Mouse (Mus musculus) limb, embryonic 15.5 days (tissue): Measurements from ENCODE around the gene Tmub1. TPM values are rescaled to one million over a fixed set of nuclear protein-coding genes. Genes with fewer than 3 reads are reported as not detected.

Source experiments
- ATAC-seq: fragments of 200-750 bp; cut with Nextera tagmentation; 2 replicates; pipeline ENCODE4 v1.8.0; 2017; ENCODE audit warnings: low read depth, moderate TSS enrichment; ENCODE audit not compliant: insufficient number of reproducible peaks, low FRiP score, low TSS enrichment
- H3K27ac ChIP-seq: fragments of 300-500 bp; sonication (generic); 2 replicates; pipeline ENCODE4 v1.5.1; 2015; ENCODE audit warnings: moderate library complexity, mild to moderate bottlenecking, inconsistent platforms
- H3K27me3 ChIP-seq: fragments of 300-500 bp; sonication (generic); 2 replicates; pipeline ENCODE4 v1.6.1; 2015; ENCODE audit warnings: inconsistent platforms
- H3K36me3 ChIP-seq: fragments of 300-500 bp; sonication (generic); 2 replicates; pipeline ENCODE4 v1.6.1; 2015; ENCODE audit warnings: inconsistent platforms
- H3K4me1 ChIP-seq: fragments of 300-500 bp; sonication (generic); 2 replicates; pipeline ENCODE4 v1.6.1; 2015; ENCODE audit warnings: inconsistent platforms
- H3K4me2 ChIP-seq: fragments of 300-500 bp; sonication (generic); 2 replicates; pipeline ENCODE4 v1.6.1; 2015; ENCODE audit warnings: mild to moderate bottlenecking, inconsistent platforms
- H3K4me3 ChIP-seq: fragments of 300-500 bp; sonication (generic); 2 replicates; pipeline ENCODE4 v1.5.1; 2015; ENCODE audit warnings: mild to moderate bottlenecking, inconsistent platforms
- H3K9ac ChIP-seq: fragments of 300-500 bp; sonication (generic); 2 replicates; pipeline ENCODE4 v1.6.1; 2015; ENCODE audit warnings: inconsistent platforms
- H3K9me3 ChIP-seq: fragments of 300-500 bp; sonication (generic); 2 replicates; pipeline ENCODE4 v1.6.1; 2016; ENCODE audit warnings: inconsistent platforms
- WGBS: fragments of 180-500 bp; shearing (Covaris S2); methylation state at CpG from one replicate; pipeline ENCODE4 v1.1.7; 2015; 5-methylcytosine and 5-hydroxymethylcytosine counted together
- polyA plus RNA-seq: library from polyadenylated mRNA; unstranded; fragments of >200 nt; fragmentation: Nextera tagmentation; extraction: Ambion mirVana; gene quantifications from 2 replicates; pipeline ENCODE4 v1.2.1, GENCODE M21; 2015

Gene Tmub1
- polyA plus RNA-seq: 21.3 and 23.9 TPM in 2 replicates

GRCm38 (mm10) chr5:24447624-24448298 is at the start of gene Tmub1:
TSS of gene Tmub1 (minus strand) at chr5:24447854.
- peak; percentile 42 for ATAC-seq
- H3K9me3 ChIP-seq: no peaks in the 10 kb centered on the region
- H3K27ac ChIP-seq: peak within 1 kb of the TSS; percentile 14; the same call in 1 of the 2 replicates
- H3K4me1 ChIP-seq: peaks cover 47% of the 10 kb centered on the region
- peak within 1 kb of the TSS; percentile 43 for H3K9ac ChIP-seq
- H3K36me3 ChIP-seq: peaks cover 10% of the 10 kb centered on the region
- no peaks in the 10 kb centered on the region for H3K27me3 ChIP-seq
- peak within 1 kb of the TSS; percentile 59 for H3K4me3 ChIP-seq
- H3K4me2 ChIP-seq: peak within 1 kb of the TSS; percentile 77
- 3% methylated on average over 33 of the region's 34 CpGs for WGBS

- H3K9ac ChIP-seq: no peak overlapping the region
- H3K4me1 ChIP-seq: no peaks in the 10 kb centered on the region
- no peak overlapping the region for H3K4me2 ChIP-seq
- no peaks in the 10 kb centered on the region for H3K9me3 ChIP-seq
- WGBS: 75% methylated on average over 6 of the region's 6 CpGs
- no peak for ATAC-seq
- H3K27me3 ChIP-seq: 0 out of 2 replicates have a peak, but pooled peaks cover 2% of the 10 kb centered on the region
- H3K36me3 ChIP-seq: peaks cover 99% of the 10 kb centered on the region
- H3K4me3 ChIP-seq: no peak overlapping the region
- H3K27ac ChIP-seq: no peak overlapping the region
Measured at GRCm38 (mm10) chr5:24496756-24497155, 49.1 kb upstream of the Tmub1 start.

GRCm38 (mm10) chr5:24495019-24495418 is 47.4 kb upstream of the Tmub1 start:
- H3K36me3 ChIP-seq: peaks cover 99% of the 10 kb centered on the region
- no peaks in the 10 kb centered on the region for H3K27me3 ChIP-seq
- no peak overlapping the region for H3K4me2 ChIP-seq
- H3K9ac ChIP-seq: no peak overlapping the region
- H3K4me3 ChIP-seq: no peak overlapping the region
- H3K9me3 ChIP-seq: no peaks in the 10 kb centered on the region
- 89% methylated on average over 15 of the region's 15 CpGs for WGBS
- no peak overlapping the region for H3K27ac ChIP-seq
- no peak for ATAC-seq
- no peaks in the 10 kb centered on the region for H3K4me1 ChIP-seq

- ATAC-seq: no peak
- no peak overlapping the region for H3K27ac ChIP-seq
- H3K4me1 ChIP-seq: no peaks in the 10 kb centered on the region
- no peak overlapping the region for H3K9ac ChIP-seq
- H3K27me3 ChIP-seq: no peaks in the 10 kb centered on the region
- H3K4me3 ChIP-seq: no peak overlapping the region
- H3K9me3 ChIP-seq: no peaks in the 10 kb centered on the region
- WGBS: 77% methylated on average over 16 of the region's 16 CpGs
- peaks cover 100% of the 10 kb centered on the region for H3K36me3 ChIP-seq
- no peak overlapping the region for H3K4me2 ChIP-seq
Measured at GRCm38 (mm10) chr5:24492546-24493285, 45.1 kb upstream of the Tmub1 start.

GRCm38 (mm10) chr5:24490413-24490920 is 42.8 kb upstream of the Tmub1 start:
- ATAC-seq: no peak
- Histone ChIP-seq H3K4me2 (no peak overlapping the region), H3K27me3 (no peaks in the 10 kb centered on the region), H3K27ac (no peak overlapping the region), H3K9ac (no peak overlapping the region), H3K9me3 (no peaks in the 10 kb centered on the region), H3K4me3 (no peak overlapping the region), H3K4me1 (peaks cover 8% of the 10 kb centered on the region), H3K36me3 (peaks cover 98% of the 10 kb centered on the region)
- WGBS: 43% methylated on average over 14 of the region's 14 CpGs

- H3K9ac ChIP-seq: no peak overlapping the region
- H3K4me1 ChIP-seq: peaks cover 23% of the 10 kb centered on the region
- peaks cover 89% of the 10 kb centered on the region for H3K36me3 ChIP-seq
- ATAC-seq: no peak
- no peak overlapping the region for H3K27ac ChIP-seq
- 88% methylated on average over 5 of the region's 5 CpGs for WGBS
- H3K4me3 ChIP-seq: no peak overlapping the region
- no peaks in the 10 kb centered on the region for H3K27me3 ChIP-seq
- no peaks in the 10 kb centered on the region for H3K9me3 ChIP-seq
- no peak overlapping the region for H3K4me2 ChIP-seq
Measured at GRCm38 (mm10) chr5:24486738-24487137, 39.1 kb upstream of the Tmub1 start.

- Histone ChIP-seq H3K27me3 (no peaks in the 10 kb centered on the region), H3K36me3 (peaks cover 89% of the 10 kb centered on the region), H3K4me2 (no peak overlapping the region), H3K4me1 (peaks cover 23% of the 10 kb centered on the region), H3K4me3 (no peak overlapping the region), H3K27ac (no peak overlapping the region), H3K9me3 (no peaks in the 10 kb centered on the region), H3K9ac (no peak overlapping the region)
- ATAC-seq: no peak
- 4% methylated on average over 8 of the region's 8 CpGs for WGBS
Measured at GRCm38 (mm10) chr5:24486097-24486496, 38.4 kb upstream of the Tmub1 start.

DNA sequence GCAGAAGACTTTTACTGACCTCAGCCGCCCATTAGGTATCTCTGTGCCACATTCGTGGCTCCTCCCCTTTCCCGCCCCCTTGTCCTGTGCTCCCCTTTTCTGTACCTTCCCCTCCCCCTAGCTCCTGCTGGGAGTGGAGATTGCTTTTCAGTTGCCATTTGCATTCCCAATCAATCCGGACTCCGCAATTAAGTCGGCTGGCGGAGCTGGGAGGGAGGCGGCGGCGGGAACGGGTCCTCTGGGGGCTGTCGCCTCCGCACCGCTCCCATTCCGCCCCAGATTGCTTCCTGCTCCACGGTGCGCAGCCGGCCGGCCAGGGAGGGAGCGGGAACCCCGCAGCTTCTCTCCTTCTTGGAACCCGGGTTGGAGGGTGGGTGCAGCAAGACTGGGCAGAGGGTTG is 37.3 kb upstream of the Tmub1 start:
- no peak for ATAC-seq
- Histone ChIP-seq H3K9ac (no peak overlapping the region), H3K4me2 (no peak overlapping the region), H3K36me3 (peaks cover 89% of the 10 kb centered on the region), H3K27ac (no peak overlapping the region; the same call in 1 of the 2 replicates), H3K4me3 (no peak overlapping the region), H3K4me1 (peaks cover 23% of the 10 kb centered on the region), H3K9me3 (no peaks in the 10 kb centered on the region), H3K27me3 (no peaks in the 10 kb centered on the region)
- WGBS: 38% methylated on average over 22 of the region's 22 CpGs

DNA sequence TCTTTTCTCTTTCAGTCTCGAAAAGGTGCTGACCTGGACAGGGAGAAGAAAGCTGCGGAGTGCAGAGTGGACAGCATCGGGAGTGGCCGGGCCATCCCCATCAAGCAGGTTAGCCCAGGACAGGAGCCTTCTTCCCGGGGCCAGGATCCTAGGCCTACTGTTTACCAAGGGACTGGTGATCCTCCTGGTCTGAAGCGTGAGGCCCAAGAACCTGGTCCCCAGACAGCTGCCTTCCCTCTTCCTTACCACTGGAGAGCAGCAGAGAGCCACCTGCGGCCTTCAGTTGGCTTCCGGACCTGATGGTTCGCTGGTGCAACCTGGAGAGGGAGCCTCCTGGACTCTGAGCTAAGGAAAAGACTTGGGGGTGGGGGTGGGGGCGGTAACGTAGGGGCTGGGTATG is 35.7 kb upstream of the Tmub1 start:
- Histone ChIP-seq H3K27me3 (no peaks in the 10 kb centered on the region), H3K9ac (no peak overlapping the region), H3K27ac (no peak overlapping the region), H3K9me3 (no peaks in the 10 kb centered on the region), H3K4me1 (peaks cover 23% of the 10 kb centered on the region), H3K36me3 (peaks cover 89% of the 10 kb centered on the region), H3K4me2 (no peak overlapping the region), H3K4me3 (no peak overlapping the region)
- 35% methylated on average over 11 of the region's 11 CpGs for WGBS
- ATAC-seq: no peak

DNA sequence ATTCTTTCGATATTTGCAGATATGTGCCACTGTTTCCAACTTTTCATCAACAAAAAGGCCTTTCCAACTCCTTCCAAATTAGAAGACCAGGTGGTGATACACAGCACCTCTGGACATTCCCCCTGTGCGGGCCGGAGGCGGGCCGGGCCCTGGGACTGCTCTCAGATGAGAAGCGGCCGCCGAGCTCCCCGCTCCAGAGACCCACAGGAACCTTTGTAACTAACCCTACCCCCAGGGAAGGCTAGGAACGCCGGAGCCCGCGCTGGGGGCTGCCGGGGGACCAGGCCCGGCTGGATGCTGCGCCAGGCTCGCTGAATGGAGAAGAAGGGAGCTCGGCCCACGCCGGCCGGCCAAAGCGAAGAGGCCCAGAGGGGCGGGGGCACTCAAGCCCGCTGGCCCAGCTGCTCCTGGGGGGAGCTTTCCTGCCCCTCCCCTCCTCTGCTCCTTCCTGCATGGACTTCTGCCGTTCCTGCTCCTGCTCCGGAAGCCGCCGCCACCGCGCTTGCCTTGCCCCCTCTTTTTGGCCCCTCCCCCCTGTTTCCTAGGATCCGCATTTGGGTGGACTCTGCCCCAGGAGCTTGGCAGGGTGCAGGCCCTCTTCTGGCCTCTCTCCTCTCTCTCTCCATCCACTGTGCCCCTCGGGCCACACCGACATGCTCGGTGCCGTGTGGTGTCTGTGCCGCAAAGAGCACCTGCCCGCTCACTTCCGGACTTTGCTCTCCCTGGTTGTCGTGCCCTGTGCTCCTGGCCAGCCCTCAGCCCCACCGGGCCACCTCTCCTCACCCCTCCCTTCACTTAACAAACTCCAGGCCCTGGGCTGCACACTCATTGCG is 34.8 kb upstream of the Tmub1 start:
- Histone ChIP-seq H3K4me2 (no peak overlapping the region), H3K27ac (no peak overlapping the region), H3K4me3 (no peak overlapping the region), H3K9ac (no peak overlapping the region), H3K4me1 (peaks cover 23% of the 10 kb centered on the region), H3K36me3 (peaks cover 89% of the 10 kb centered on the region), H3K9me3 (no peaks in the 10 kb centered on the region), H3K27me3 (no peaks in the 10 kb centered on the region)
- no peak for ATAC-seq
- 62% methylated on average over 41 of the region's 41 CpGs for WGBS

- Histone ChIP-seq H3K4me3 (no peak overlapping the region), H3K4me2 (no peak overlapping the region), H3K9me3 (no peaks in the 10 kb centered on the region), H3K4me1 (peaks cover 23% of the 10 kb centered on the region), H3K27ac (no peak overlapping the region), H3K36me3 (peaks cover 89% of the 10 kb centered on the region), H3K9ac (no peak overlapping the region), H3K27me3 (no peaks in the 10 kb centered on the region)
- 13% methylated on average over 4 of the region's 4 CpGs for WGBS
- ATAC-seq: 0 out of 2 replicates have a peak, but pooled peaks have one; percentile 7
Measured at GRCm38 (mm10) chr5:24481647-24482046, 34.0 kb upstream of the Tmub1 start.
